Mouse (Mus musculus) CH12.LX (cell line): ENCODE results near the gene Tk1. TPM values are rescaled to one million over a fixed set of nuclear protein-coding genes. Genes with fewer than 3 reads are reported as not detected.
A peak's percentile ranks its signal among the peaks of the same experiment; 100 is the strongest.

Experiments used
- DNase-seq: peaks from one replicate; pipeline ENCODE4 v3.0.0-alpha.2; 2013; ENCODE audit errors: extremely low read depth
- H3K27ac ChIP-seq: 2 replicates; pipeline ENCODE4 v1.5.1; 2012; ENCODE audit warnings: low read depth, mild to moderate bottlenecking, control low read depth, moderate library complexity; ENCODE audit not compliant: insufficient read depth
- H3K27me3 ChIP-seq: replicated peaks from 2 replicates; pipeline ENCODE3; 2012; ENCODE audit warnings: inconsistent platforms
- H3K36me3 ChIP-seq, 2 experiments: replicated peaks in 1 of 2; 2 replicates each; pipeline versions ENCODE3 to v1.6.1; 2012; ENCODE audit warnings: inconsistent platforms in 1 of 2, low read length in 1 of 2, mild to moderate bottlenecking in 1 of 2, mixed read lengths in 1 of 2, moderate library complexity in 1 of 2; ENCODE audit not compliant: control insufficient read depth in 1 of 2, insufficient read depth in 1 of 2
- H3K4me1 ChIP-seq, 2 experiments: 2 replicates each; pipeline ENCODE4 v1.6.1; 2012; ENCODE audit warnings: inconsistent platforms in 1 of 2, moderate library complexity in 1 of 2; ENCODE audit not compliant: insufficient read depth in 2 of 2, control insufficient read depth in 1 of 2
- H3K4me2 ChIP-seq: 2 replicates; pipeline ENCODE4 v1.6.1; 2012; ENCODE audit warnings: low read depth, mild to moderate bottlenecking, control low read depth; ENCODE audit not compliant: poor library complexity, insufficient read depth, severe bottlenecking
- H3K4me3 ChIP-seq, 3 experiments: fragments of 150-350 bp in 1 of 3; sonication (generic) in 1 of 3; replicated peaks in 1 of 3; 2 replicates each; pipeline versions ENCODE3 to v1.5.1; 2011 to 2012; ENCODE audit warnings: low read depth in 2 of 3, low read length in 2 of 3, mild to moderate bottlenecking in 2 of 3, moderate library complexity in 2 of 3, control low read depth in 1 of 3, improper control_type of control experiment in 1 of 3, inconsistent platforms in 1 of 3, mixed read lengths in 1 of 3; ENCODE audit not compliant: poor library complexity in 1 of 3
- H3K79me2 ChIP-seq: replicated peaks from 2 replicates; pipeline ENCODE4 v1.6.1; 2012; ENCODE audit warnings: mild to moderate bottlenecking, moderate library complexity; ENCODE audit not compliant: control insufficient read depth, poor library complexity, insufficient read depth, severe bottlenecking; ENCODE audit errors: extremely low read depth
- H3K9ac ChIP-seq: 2 replicates; pipeline ENCODE4 v1.6.1; 2012; ENCODE audit warnings: low read depth, mild to moderate bottlenecking, control low read depth, moderate library complexity; ENCODE audit not compliant: insufficient read depth
- H3K9me3 ChIP-seq: replicated peaks from 2 replicates; pipeline ENCODE3; 2012; ENCODE audit warnings: low read length, inconsistent platforms, mixed read lengths
- BHLHE40 ChIP-seq: IDR thresholded peaks from 2 replicates; pipeline ENCODE4 v1.6.1; 2011; ENCODE audit warnings: mild to moderate bottlenecking, low read depth, low read length, improper control_type of control experiment
- CHD2 ChIP-seq: IDR thresholded peaks from 2 replicates; pipeline ENCODE4 v1.6.1; 2011; ENCODE audit warnings: low read length, improper control_type of control experiment
- CTCF ChIP-seq, 2 experiments: IDR thresholded peaks in 1 of 2; conservative IDR thresholded peaks in 1 of 2; 2 replicates each; pipeline ENCODE4 v1.5.1; 2011 to 2012; ENCODE audit warnings: low read depth in 2 of 2, low read length in 2 of 2, improper control_type of control experiment in 1 of 2, inconsistent platforms in 1 of 2, mild to moderate bottlenecking in 1 of 2, moderate library complexity in 1 of 2
- ELF1 ChIP-seq: IDR thresholded peaks from 2 replicates; pipeline ENCODE4 v1.6.1; 2014; ENCODE audit warnings: low read depth, mild to moderate bottlenecking, inconsistent platforms, low read length, improper control_type of control experiment
- EP300 ChIP-seq: IDR thresholded peaks from 2 replicates; pipeline ENCODE4 v1.6.1; 2011; ENCODE audit warnings: low read length, improper control_type of control experiment
- ETS1 ChIP-seq: conservative IDR thresholded peaks from 2 replicates; pipeline ENCODE4 v1.6.1; 2012; ENCODE audit warnings: low read depth, mild to moderate bottlenecking, inconsistent platforms, low read length, improper control_type of control experiment, moderate library complexity
- HCFC1 ChIP-seq: IDR thresholded peaks from 2 replicates; pipeline ENCODE4 v1.6.1; 2012; ENCODE audit warnings: low read depth, mild to moderate bottlenecking, inconsistent platforms, low read length, improper control_type of control experiment
- IRF4 ChIP-seq: IDR thresholded peaks from 2 replicates; pipeline ENCODE4 v1.6.1; 2014; ENCODE audit warnings: low read depth, mild to moderate bottlenecking, inconsistent platforms, low read length, improper control_type of control experiment
- JUN ChIP-seq: IDR thresholded peaks from 2 replicates; pipeline ENCODE4 v1.6.1; 2011; ENCODE audit warnings: low read depth, mild to moderate bottlenecking, low read length, improper control_type of control experiment, moderate library complexity; ENCODE audit not compliant: insufficient read depth
- JUND ChIP-seq: conservative IDR thresholded peaks from 2 replicates; pipeline ENCODE4 v1.6.1; 2011; ENCODE audit warnings: low read depth, low read length, improper control_type of control experiment
- KAT2A ChIP-seq: IDR thresholded peaks from 2 replicates; pipeline ENCODE4 v1.6.1; 2012; ENCODE audit warnings: low read length, improper control_type of control experiment, inconsistent platforms; ENCODE audit not compliant: insufficient replicate concordance
- MAZ ChIP-seq: IDR thresholded peaks from 2 replicates; pipeline ENCODE4 v1.6.1; 2012; ENCODE audit warnings: low read depth, mild to moderate bottlenecking, inconsistent platforms, low read length, improper control_type of control experiment, moderate library complexity
- MEF2A ChIP-seq: IDR thresholded peaks from 2 replicates; pipeline ENCODE4 v1.6.1; 2014; ENCODE audit warnings: low read depth, mild to moderate bottlenecking, inconsistent platforms, low read length, improper control_type of control experiment, borderline replicate concordance
- MXI1 ChIP-seq: IDR thresholded peaks from 2 replicates; pipeline ENCODE4 v1.6.1; 2011; ENCODE audit warnings: mild to moderate bottlenecking, low read depth, low read length, improper control_type of control experiment
- MYC ChIP-seq: IDR thresholded peaks from 2 replicates; pipeline ENCODE4 v1.6.1; 2011; ENCODE audit warnings: low read depth, mild to moderate bottlenecking, improper control_type of control experiment, low read length
- NELFE ChIP-seq: IDR thresholded peaks from 2 replicates; pipeline ENCODE4 v1.6.1; 2011; ENCODE audit warnings: low read depth, low read length, improper control_type of control experiment
- NRF1 ChIP-seq: IDR thresholded peaks from 2 replicates; pipeline ENCODE4 v1.6.1; 2014; ENCODE audit warnings: low read depth, mild to moderate bottlenecking, inconsistent platforms, low read length, improper control_type of control experiment, moderate library complexity
- PAX5 ChIP-seq: IDR thresholded peaks from 2 replicates; pipeline ENCODE4 v1.6.1; 2012; ENCODE audit warnings: low read length, inconsistent platforms, mixed read lengths
- RAD21 ChIP-seq: IDR thresholded peaks from 2 replicates; pipeline ENCODE4 v1.6.1; 2011; ENCODE audit warnings: low read depth, mild to moderate bottlenecking, low read length, improper control_type of control experiment, moderate library complexity
- SIN3A ChIP-seq: IDR thresholded peaks from 2 replicates; pipeline ENCODE4 v1.6.1; 2012; ENCODE audit warnings: low read length, improper control_type of control experiment, inconsistent platforms
- SMC3 ChIP-seq: IDR thresholded peaks from 2 replicates; pipeline ENCODE4 v1.6.1; 2011; ENCODE audit warnings: low read depth, low read length, improper control_type of control experiment
- TCF12 ChIP-seq: IDR thresholded peaks from 2 replicates; pipeline ENCODE4 v1.6.1; 2014; ENCODE audit warnings: low read depth, mild to moderate bottlenecking, inconsistent platforms, low read length, improper control_type of control experiment
- ZC3H11A ChIP-seq: IDR thresholded peaks from 2 replicates; pipeline ENCODE4 v1.6.1; 2012; ENCODE audit warnings: low read depth, mild to moderate bottlenecking, inconsistent platforms, low read length, improper control_type of control experiment
- ZMIZ1 ChIP-seq: IDR thresholded peaks from 2 replicates; pipeline ENCODE4 v1.6.1; 2012; ENCODE audit warnings: low read depth, mild to moderate bottlenecking, inconsistent platforms, low read length, improper control_type of control experiment
- dilution Hi-C: fragments of 300-500 bp; cut with MboI; formaldehyde crosslinking; loops from 2 replicates; pipeline ENCODE4 v1.14.3; 2020; ENCODE audit warnings: low sequenced_read_pairs; ENCODE audit not compliant: extremely low pct_unique_long_range_greater_than_20kb, extremely low pct_ligation_motif_present
- in situ Hi-C: fragments of 300-500 bp; cut with MboI; formaldehyde crosslinking; loops from 3 replicates; pipeline ENCODE4 v1.14.3; 2019; ENCODE audit warnings: low sequenced_read_pairs, low pct_ligation_motif_present, low pct_unique_long_range_greater_than_20kb, mixed read lengths
- polyA plus RNA-seq: library from polyadenylated mRNA; unstranded; fragments of >175 nt; gene quantifications from 2 replicates; pipeline ENCODE4 v1.2.1, GENCODE M21; 2012; ENCODE audit warnings: low read depth; ENCODE audit not compliant: insufficient read length
- total RNA-seq, 2 experiments: library from RNA; depleted of rRNA; stranded (reverse); fragments of 300-350 nt in 1 of 2; fragments of >200 nt in 1 of 2; gene quantifications; 2 replicates each; pipeline ENCODE4 v1.2.3; 2012 to 2014

Tk1 gene
- total and polyA plus RNA-seq, 3 experiments = 146 to 235 (median 179) TPM

GRCm38 (mm10) chr11:117870688-117871365 lies 44.9 kb upstream of the Tk1 start:
- peaks cover 23 to 38% of the 10 kb centered on the region in 2 experiments for H3K4me1 ChIP-seq
- in situ Hi-C loops = loop anchor here (5.0 kb wide), 2 partner anchors 96 to 151 kb away; no protein-coding TSS in a partner anchor
- H3K27me3 ChIP-seq = peaks cover 58% of the 10 kb centered on the region
- no peak overlapping the region for H3K27ac ChIP-seq
- peak; percentile 41; the same call in 1 of the 2 replicates for TF ChIP-seq MYC
- no peak for TF ChIP-seq ETS1
- peak; percentile 97 for TF ChIP-seq ZC3H11A
- TF ChIP-seq CTCF (conservative IDR thresholded peaks at IDR 0.05 in 1 of 2, IDR thresholded peaks at IDR 0.05 in 1 of 2; ENCODE audit: low read depth in 2 of 2, low read length in 2 of 2) = peak; percentile 98 to 99
- TF ChIP-seq SMC3 = peak; percentile 99
- TF ChIP-seq BHLHE40 = no peak; the same call in 1 of the 2 replicates
- no peak; the same call in 1 of the 2 replicates for TF ChIP-seq MXI1
- peak; percentile 84; the same call in 1 of the 2 replicates for TF ChIP-seq MAZ
- no peak for TF ChIP-seq HCFC1
- TF ChIP-seq JUND = peak; percentile 50; the same call in 1 of the 2 replicates
- peak; percentile 51 for TF ChIP-seq ELF1
- TF ChIP-seq IRF4 = peak; percentile 72; the same call in 1 of the 2 replicates
- no peak; the same call in none of the 2 replicates for TF ChIP-seq RAD21
- TF ChIP-seq MEF2A = peak; percentile 63
- TF ChIP-seq NRF1 = 0 out of 2 replicates have a peak, but pooled peaks have one; percentile 27
- TF ChIP-seq SIN3A = peak; percentile 23; the same call in 1 of the 2 replicates
- no peak for TF ChIP-seq ZMIZ1
- peak; percentile 59; the same call in 1 of the 2 replicates for TF ChIP-seq NELFE
- peak; percentile 63; the same call in 1 of the 2 replicates for TF ChIP-seq TCF12
- TF ChIP-seq, all 38 proteins: peak for 13
- H3K4me3 ChIP-seq = no peak overlapping the region
- H3K79me2 ChIP-seq = no peaks in the 10 kb centered on the region
- no peak overlapping the region for H3K4me2 ChIP-seq
- H3K36me3 ChIP-seq = no peaks in the 10 kb centered on the region
- peaks cover 4% of the 10 kb centered on the region for H3K9me3 ChIP-seq
- peak; percentile 92 for DNase-seq
- H3K9ac ChIP-seq = no peak overlapping the region
- dilution Hi-C loops = no loop called here

GRCm38 (mm10) chr11:117865988-117866387 lies 40.1 kb upstream of the Tk1 start:
- dilution Hi-C loops (no loop called here), in situ Hi-C loops (loop anchor here (5.0 to 10.0 kb wide), 2 partner anchors 226 to 349 kb away; no protein-coding TSS in a partner anchor)
- Histone ChIP-seq H3K4me1 (peaks cover 12 to 29% of the 10 kb centered on the region in 2 experiments), H3K36me3 (no peaks in the 10 kb centered on the region), H3K27ac (no peak overlapping the region), H3K4me2 (no peak overlapping the region), H3K9me3 (no peaks in the 10 kb centered on the region), H3K9ac (no peak overlapping the region), H3K27me3 (peaks cover 37% of the 10 kb centered on the region), H3K79me2 (no peaks in the 10 kb centered on the region), H3K4me3 (no peak overlapping the region)
- no peak for TF ChIP-seq HCFC1
- no peak for TF ChIP-seq MAZ
- TF ChIP-seq ETS1 = no peak
- TF ChIP-seq PAX5 = no peak
- no peak for TF ChIP-seq JUN
- TF ChIP-seq ELF1 = no peak
- no peak for TF ChIP-seq EP300
- no peak for TF ChIP-seq KAT2A
- no peak for TF ChIP-seq CHD2
- DNase-seq = no peak
